ENCODE assay signal across 25 mouse cellular contexts in the genomic region with DNA sequence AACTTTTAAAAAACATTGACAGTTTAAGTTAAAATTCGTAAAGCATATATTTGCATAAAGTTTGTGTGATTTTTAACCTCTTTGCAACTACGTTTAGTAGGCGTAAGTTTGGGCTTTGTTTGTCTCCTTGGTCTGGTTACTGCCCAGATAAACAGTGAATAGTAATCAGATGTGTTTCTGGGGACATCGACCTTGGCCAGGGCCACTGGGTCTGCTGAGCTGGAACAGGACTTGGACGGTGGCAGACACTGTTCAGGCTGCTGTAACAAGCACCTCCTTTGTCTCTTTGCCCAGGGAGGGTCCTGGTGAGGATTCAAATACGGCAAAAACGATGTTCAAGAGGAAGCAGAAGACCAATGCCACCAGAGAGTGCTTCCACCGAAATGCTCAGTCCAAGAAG. TPM values are rescaled to one million over a fixed set of nuclear protein-coding genes. Genes with fewer than 3 reads are reported as not detected.
DNase-seq lines count a peak whose midpoint lies in the region; TF ChIP-seq lines count a peak whose summit lies in the region.
"Had no signal": no experiment of that assay in that cellular context is flagged by ENCODE, and none has a peak within 500 bp of the region (broad histone marks: within the 10 kb centered on the region; RNA-seq: fewer than 3 reads in every experiment).

No protein-coding gene starts in this region.

- H3K4me1 ChIP-seq in kidney, adult 2 months (ENCODE audit: control insufficient read depth, insufficient read depth, low read length), result no peaks in the 10 kb centered on the region

- H3K4me3 ChIP-seq in kidney, adult 2 months (ENCODE audit: insufficient read depth, low read depth, low read length), result no peak overlapping the region
- H3K4me3 ChIP-seq: embryonic facial prominence, embryonic 13.5 days; embryonic facial prominence, embryonic 15.5 days; erythroblast, embryonic 14.5 days; forebrain, embryonic 10.5 days; forebrain, embryonic 12.5 days had no signal

- no peak for TF ChIP-seq POLR2A in kidney, adult 2 months (IDR thresholded peaks at IDR 0.05; ENCODE audit: low read depth, low read length)

- no peaks in the 10 kb centered on the region for H3K27me3 ChIP-seq in kidney, adult 2 months (replicated peaks; ENCODE audit: control insufficient read depth, insufficient read depth, low read length)

- H3K36me3 ChIP-seq in kidney, adult 2 months (ENCODE audit: control insufficient read depth, insufficient read depth, low read length), result no peaks in the 10 kb centered on the region
- H3K36me3 ChIP-seq: embryonic facial prominence, embryonic 13.5 days; embryonic facial prominence, embryonic 15.5 days; forebrain, embryonic 10.5 days; forebrain, embryonic 12.5 days had no signal

- no peak for TF ChIP-seq CTCF in kidney, adult 2 months (conservative IDR thresholded peaks at IDR 0.05; ENCODE audit: insufficient read depth, insufficient read length, low read depth, low read length)

- 74% methylated on average over 8 of the region's 8 CpGs for WGBS in kidney, adult 2 months

- peak; percentile 39 for DNase-seq in adrenal gland, postnatal 14 days
- DNase-seq in adrenal gland, postnatal 25 days, result no peak
- DNase-seq in kidney, adult 2 months, result peak; percentile 17
- no peak for DNase-seq in kidney, adult 18-20 months
- DNase-seq: adrenal gland, adult 8-10 months; cerebellum, adult 11 months; cerebellum, adult 18-20 months; cerebellum, adult 8-10 months; cerebellum, adult 9-11 months; cerebellum, postnatal 14 days; cerebellum, postnatal 36 days; embryo, embryonic 11 days had no signal

- H3K27ac ChIP-seq in kidney, adult 2 months (ENCODE audit: insufficient read depth, low read depth, low read length), result no peak overlapping the region
- H3K27ac ChIP-seq: embryonic facial prominence, embryonic 13.5 days; embryonic facial prominence, embryonic 15.5 days; forebrain, embryonic 10.5 days; forebrain, embryonic 12.5 days had no signal

RNA-seq across cellular contexts. Expression of gene Pnpla1, which starts 27.0 kb away (rescaled TPM):
- 0.15 TPM in 1 of 2 replicates, not detected in the other for total RNA-seq in adrenal gland, postnatal 14 days (2021)
- total RNA-seq in adrenal gland, postnatal 25 days (2021), result 0.09 TPM in 1 of 2 replicates, not detected in the other
- polyA plus RNA-seq in kidney, adult 2 months (2012; rRNA removed), result 0.04 TPM in 1 of 2 replicates, not detected in the other
- total RNA-seq: common myeloid progenitor, adult 5-6 weeks had no signal
- polyA plus RNA-seq: brain, embryonic 14.5 days; C2C12; embryonic facial prominence, embryonic 11.5 days; erythroblast, embryonic 14.5 days; forebrain, embryonic 10.5 days; forebrain, embryonic 12.5 days; forebrain, embryonic 14.5 days; forebrain, embryonic 16.5 days had no signal

RNA-seq across cellular contexts. Expression of gene 4930539E08Rik, which starts 29.9 kb away (rescaled TPM):
- not detected in 2 replicates for total RNA-seq in adrenal gland, postnatal 14 days (2021)
- not detected in 2 replicates for total RNA-seq in adrenal gland, postnatal 25 days (2021)
- 0.34 and 0.57 TPM in 2 replicates for polyA plus RNA-seq in kidney, adult 2 months (2012; rRNA removed)
- polyA plus RNA-seq: erythroblast, embryonic 14.5 days had no signal

RNA-seq across cellular contexts. Expression of gene Pxt1, which starts 58.4 kb away (rescaled TPM):
- total RNA-seq in adrenal gland, postnatal 14 days (2021), result 0.64 and 1.3 TPM in 2 replicates
- total RNA-seq in adrenal gland, postnatal 25 days (2021), result not detected in 2 replicates
- polyA plus RNA-seq in kidney, adult 2 months (2012; rRNA removed), result 0.12 and 0.13 TPM in 2 replicates
- total RNA-seq: adrenal gland, adult 8-10 months; common myeloid progenitor, adult 5-6 weeks; MEL had no signal
- polyA plus RNA-seq: brain, embryonic 14.5 days; C2C12; embryonic facial prominence, embryonic 11.5 days; embryonic facial prominence, embryonic 13.5 days; forebrain, embryonic 10.5 days; forebrain, embryonic 12.5 days; forebrain, embryonic 14.5 days; forebrain, embryonic 16.5 days; frontal cortex, adult 2 months had no signal

Comparison
In these comparisons a context has a peak if more than half of its experiments do, and no peak if none do; other contexts are left out.
1. DNase-seq: peak in adrenal gland, postnatal 14 days (single experiment) and kidney, adult 2 months (single experiment); none in adrenal gland, postnatal 25 days (single experiment) and kidney, adult 18-20 months (single experiment).